Mouse (Mus musculus): ENCODE measurements around the gene Homer3. TPM values are rescaled to one million over a fixed set of nuclear protein-coding genes. Genes with fewer than 3 reads are reported as not detected.

Gene Homer3
- polyA plus RNA-seq, 1 experiment from 2014 or later: 77.7 TPM

DNA sequence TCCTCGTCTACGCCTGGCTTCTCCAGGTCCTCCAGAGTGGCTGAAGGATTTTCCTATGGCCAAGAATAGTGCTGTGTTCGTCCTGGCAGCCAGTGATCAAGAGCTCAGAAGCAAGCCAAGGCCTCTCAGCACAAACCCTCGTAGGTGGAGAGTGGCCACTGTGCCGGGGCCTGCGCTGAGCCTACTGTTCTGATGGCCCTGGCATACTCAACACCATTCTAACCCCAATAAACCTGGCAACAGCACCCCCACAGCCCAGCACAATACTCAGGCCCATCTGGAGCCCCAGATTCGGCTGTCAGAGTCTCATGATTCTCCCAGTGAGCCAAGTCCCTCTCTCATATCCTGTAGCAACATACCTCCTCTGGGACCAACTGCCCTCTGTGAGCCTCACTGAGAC lies 58.0 kb downstream of the Homer3 start:
- Histone ChIP-seq H3K27ac (ENCODE audit: low read depth, low read length) (no peak overlapping the region), H3K9ac (ENCODE audit: low read length) (no peak overlapping the region), H3K4me2 (ENCODE audit: low read depth) (no peak overlapping the region), H3K4me3 (ENCODE audit: low read depth, low read length) (no peak overlapping the region), H3K36me3 (ENCODE audit: control insufficient read depth, insufficient read depth, low read length) (peaks cover 33% of the 10 kb centered on the region), H3K4me1 (ENCODE audit: control insufficient read depth, insufficient read depth, low read length) (no peaks in the 10 kb centered on the region), H3K9me3 (ENCODE audit: control insufficient read depth, low read length) (no peaks in the 10 kb centered on the region), H3K27me3 (ENCODE audit: control insufficient read depth, insufficient read depth, low read length) (no peaks in the 10 kb centered on the region)
- WGBS: 91% methylated on average over 7 of the region's 7 CpGs
- DNase-seq (ENCODE audit: low spot score) (no peak), ATAC-seq (ENCODE audit: insufficient read depth, low FRiP score, low TSS enrichment) (no peak)

DNA sequence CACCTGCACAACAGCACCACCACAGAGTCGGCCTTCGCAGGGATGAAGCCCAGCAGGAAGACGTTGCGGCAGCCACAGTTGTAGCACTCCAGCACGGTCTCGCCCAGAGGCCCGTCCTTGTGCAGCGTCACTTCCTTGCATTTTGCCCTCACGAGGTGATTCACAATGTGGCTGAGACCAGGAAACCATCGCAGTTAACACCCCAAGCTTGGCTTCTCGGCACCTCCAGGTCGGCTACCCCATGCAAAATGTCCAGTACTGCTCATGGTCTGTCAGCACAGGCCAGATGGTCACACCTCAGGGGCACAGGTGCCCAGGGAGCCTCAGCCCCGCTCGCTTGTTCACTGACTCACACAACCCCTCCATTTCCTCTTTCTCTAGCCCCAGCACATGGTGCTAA lies 59.4 kb downstream of the Homer3 start:
- Histone ChIP-seq H3K4me2 (ENCODE audit: low read depth) (no peak overlapping the region), H3K27ac (ENCODE audit: low read depth, low read length) (no peak overlapping the region), H3K27me3 (ENCODE audit: control insufficient read depth, insufficient read depth, low read length) (no peaks in the 10 kb centered on the region), H3K9ac (ENCODE audit: low read length) (no peak overlapping the region), H3K36me3 (ENCODE audit: control insufficient read depth, insufficient read depth, low read length) (peaks cover 30% of the 10 kb centered on the region), H3K9me3 (ENCODE audit: control insufficient read depth, low read length) (no peaks in the 10 kb centered on the region), H3K4me1 (ENCODE audit: control insufficient read depth, insufficient read depth, low read length) (no peaks in the 10 kb centered on the region), H3K4me3 (ENCODE audit: low read depth, low read length) (no peak overlapping the region)
- no peak for ATAC-seq (ENCODE audit: insufficient read depth, low FRiP score, low TSS enrichment)
- no peak for DNase-seq (ENCODE audit: low spot score)
- WGBS: 89% methylated on average over 14 of the region's 14 CpGs

DNA sequence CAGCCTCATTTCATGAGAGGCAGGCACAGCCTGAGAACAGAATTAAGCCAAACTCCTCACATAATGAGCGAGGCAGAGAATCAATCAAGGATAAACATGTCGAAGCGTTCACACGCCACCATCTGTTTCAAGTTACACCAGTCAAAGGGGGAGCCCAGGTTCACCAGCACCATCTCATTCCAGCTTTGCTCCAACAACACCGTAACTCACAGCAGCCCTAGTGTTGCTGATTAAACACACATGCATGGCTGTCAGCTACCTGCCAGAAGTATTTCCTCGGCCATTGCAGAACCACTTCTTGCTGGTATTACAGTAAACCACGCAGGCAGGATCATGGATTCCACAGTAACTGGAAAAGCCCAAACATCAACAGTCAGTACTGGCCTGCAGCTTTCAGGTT lies 60.4 kb downstream of the Homer3 start:
- no peak overlapping the region for H3K9ac ChIP-seq (ENCODE audit: low read length)
- no peaks in the 10 kb centered on the region for H3K27me3 ChIP-seq (ENCODE audit: control insufficient read depth, insufficient read depth, low read length)
- H3K27ac ChIP-seq (ENCODE audit: low read depth, low read length): no peak overlapping the region
- H3K36me3 ChIP-seq (ENCODE audit: control insufficient read depth, insufficient read depth, low read length): peaks cover 21% of the 10 kb centered on the region
- no peaks in the 10 kb centered on the region for H3K4me1 ChIP-seq (ENCODE audit: control insufficient read depth, insufficient read depth, low read length)
- DNase-seq (ENCODE audit: low spot score) (no peak), ATAC-seq (ENCODE audit: insufficient read depth, low FRiP score, low TSS enrichment) (no peak)
- H3K9me3 ChIP-seq (ENCODE audit: control insufficient read depth, low read length): no peaks in the 10 kb centered on the region
- 63% methylated on average over 7 of the region's 7 CpGs for WGBS
- no peak overlapping the region for H3K4me3 ChIP-seq (ENCODE audit: low read depth, low read length)
- no peak overlapping the region for H3K4me2 ChIP-seq (ENCODE audit: low read depth)

DNA sequence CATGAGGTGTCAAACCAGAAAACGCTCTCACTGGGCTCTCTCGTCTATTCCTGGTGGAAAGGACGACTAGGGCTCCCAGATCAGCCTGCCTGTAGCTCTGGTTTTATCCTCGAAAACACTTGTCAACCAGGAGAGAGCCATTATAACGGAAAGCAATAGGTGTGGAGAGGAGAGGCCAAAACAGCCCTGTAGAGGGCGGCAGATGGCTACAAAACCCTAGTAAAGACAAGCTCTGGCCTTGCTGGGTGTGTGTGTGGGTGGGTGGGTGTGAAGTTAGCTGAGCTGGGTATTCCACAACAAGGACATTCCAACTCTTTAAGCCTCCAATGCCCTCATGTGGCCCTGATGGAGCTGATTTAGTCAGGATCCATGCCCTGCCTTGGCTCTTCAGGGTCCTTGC lies 61.1 kb downstream of the Homer3 start:
- Histone ChIP-seq H3K27me3 (ENCODE audit: control insufficient read depth, insufficient read depth, low read length) (no peaks in the 10 kb centered on the region), H3K9ac (ENCODE audit: low read length) (no peak overlapping the region), H3K4me1 (ENCODE audit: control insufficient read depth, insufficient read depth, low read length) (no peaks in the 10 kb centered on the region), H3K4me2 (ENCODE audit: low read depth) (no peak overlapping the region), H3K9me3 (ENCODE audit: control insufficient read depth, low read length) (no peaks in the 10 kb centered on the region), H3K4me3 (ENCODE audit: low read depth, low read length) (no peak overlapping the region), H3K27ac (ENCODE audit: low read depth, low read length) (no peak overlapping the region), H3K36me3 (ENCODE audit: control insufficient read depth, insufficient read depth, low read length) (peaks cover 19% of the 10 kb centered on the region)
- ATAC-seq (ENCODE audit: insufficient read depth, low FRiP score, low TSS enrichment) (no peak), DNase-seq (ENCODE audit: low spot score) (no peak)
- WGBS: 57% methylated on average over 6 of the region's 6 CpGs

Other genes starting within 250 kb of the Homer3 start
- gene Mau2, start 240.1 kb upstream of the Homer3 start, polyA plus RNA-seq (2014; fragmentation: Nextera tagmentation; extraction: Ambion mirVana): 57.3 and 62.1 TPM in 2 replicates
- 39.2 and 39.5 TPM in 2 replicates for gene Sugp1, start 240.0 kb upstream of the Homer3 start, polyA plus RNA-seq (2014; fragmentation: Nextera tagmentation; extraction: Ambion mirVana)
- 0.53 and 1.3 TPM in 2 replicates for gene Tm6sf2, start 209.9 kb upstream of the Homer3 start, polyA plus RNA-seq (2014; fragmentation: Nextera tagmentation; extraction: Ambion mirVana)
- gene Hapln4, start 199.4 kb upstream of the Homer3 start, polyA plus RNA-seq (2014; fragmentation: Nextera tagmentation; extraction: Ambion mirVana): 0.21 and 0.27 TPM in 2 replicates
- gene Ncan, start 162.0 kb upstream of the Homer3 start, polyA plus RNA-seq (2014; fragmentation: Nextera tagmentation; extraction: Ambion mirVana): 55.8 and 59.7 TPM in 2 replicates
- 18.9 and 20.6 TPM in 2 replicates for gene Nr2c2ap, start 151.5 kb upstream of the Homer3 start, polyA plus RNA-seq (2014; fragmentation: Nextera tagmentation; extraction: Ambion mirVana)
- 13.0 and 13.3 TPM in 2 replicates for gene Rfxank, start 143.7 kb upstream of the Homer3 start, polyA plus RNA-seq (2014; fragmentation: Nextera tagmentation; extraction: Ambion mirVana)
- gene Borcs8, start 143.3 kb upstream of the Homer3 start, polyA plus RNA-seq (2014; fragmentation: Nextera tagmentation; extraction: Ambion mirVana): 52.1 and 52.2 TPM in 2 replicates
- 0.39 and 0.58 TPM in 2 replicates for gene Mef2b, start 143.1 kb upstream of the Homer3 start, polyA plus RNA-seq (2014; fragmentation: Nextera tagmentation; extraction: Ambion mirVana)
- 36.4 and 36.8 TPM in 2 replicates for gene Tmem161a, start 110.5 kb upstream of the Homer3 start, polyA plus RNA-seq (2014; fragmentation: Nextera tagmentation; extraction: Ambion mirVana)
- 2.4 TPM in 2 replicates for gene Slc25a42, start 70.5 kb upstream of the Homer3 start, polyA plus RNA-seq (2014; fragmentation: Nextera tagmentation; extraction: Ambion mirVana)
- gene Sugp2, start 48.6 kb upstream of the Homer3 start, polyA plus RNA-seq (2014; fragmentation: Nextera tagmentation; extraction: Ambion mirVana): 48.3 and 50.6 TPM in 2 replicates
- gene Armc6, start 48.4 kb upstream of the Homer3 start, polyA plus RNA-seq (2014; fragmentation: Nextera tagmentation; extraction: Ambion mirVana): 37.9 and 43.2 TPM in 2 replicates
- 51.4 and 55.2 TPM in 2 replicates for gene Ddx49, start 19.7 kb downstream of the Homer3 start, polyA plus RNA-seq (2014; fragmentation: Nextera tagmentation; extraction: Ambion mirVana)
- 272 and 283 TPM in 2 replicates for gene Cope, start 19.7 kb downstream of the Homer3 start, polyA plus RNA-seq (2014; fragmentation: Nextera tagmentation; extraction: Ambion mirVana)
- 6.8 and 6.9 TPM in 2 replicates for gene Cers1, start 32.9 kb downstream of the Homer3 start, polyA plus RNA-seq (2014; fragmentation: Nextera tagmentation; extraction: Ambion mirVana)
- gene Gdf1, start 47.0 kb downstream of the Homer3 start, polyA plus RNA-seq (2014; fragmentation: Nextera tagmentation; extraction: Ambion mirVana): 0.93 and 1.5 TPM in 2 replicates
- gene Upf1, start 70.5 kb downstream of the Homer3 start, polyA plus RNA-seq (2014; fragmentation: Nextera tagmentation; extraction: Ambion mirVana): 24.0 and 24.1 TPM in 2 replicates
- gene Comp, start 90.7 kb downstream of the Homer3 start, polyA plus RNA-seq (2014; fragmentation: Nextera tagmentation; extraction: Ambion mirVana): 0.16 and 0.32 TPM in 2 replicates
- gene Crtc1, start 156.8 kb downstream of the Homer3 start, polyA plus RNA-seq (2014; fragmentation: Nextera tagmentation; extraction: Ambion mirVana): 16.1 and 17.9 TPM in 2 replicates
- gene Klhl26, start 194.1 kb downstream of the Homer3 start, polyA plus RNA-seq (2014; fragmentation: Nextera tagmentation; extraction: Ambion mirVana): 14.6 and 17.0 TPM in 2 replicates
- 19.3 and 20.7 TPM in 2 replicates for gene Tmem59l, start 204.5 kb downstream of the Homer3 start, polyA plus RNA-seq (2014; fragmentation: Nextera tagmentation; extraction: Ambion mirVana)
- 3.4 and 3.7 TPM in 2 replicates for gene Crlf1, start 210.3 kb downstream of the Homer3 start, polyA plus RNA-seq (2014; fragmentation: Nextera tagmentation; extraction: Ambion mirVana)
- 118 and 132 TPM in 2 replicates for gene Rex1bd, start 223.9 kb downstream of the Homer3 start, polyA plus RNA-seq (2014; fragmentation: Nextera tagmentation; extraction: Ambion mirVana)
- gene Uba52, start 228.0 kb downstream of the Homer3 start, polyA plus RNA-seq (2014; fragmentation: Nextera tagmentation; extraction: Ambion mirVana): 809 and 814 TPM in 2 replicates
- 243 and 252 TPM in 2 replicates for gene Fkbp8, start 244.9 kb downstream of the Homer3 start, polyA plus RNA-seq (2014; fragmentation: Nextera tagmentation; extraction: Ambion mirVana)
- 49.8 and 53.8 TPM in 2 replicates for gene Kxd1, start 245.1 kb downstream of the Homer3 start, polyA plus RNA-seq (2014; fragmentation: Nextera tagmentation; extraction: Ambion mirVana)